Mouse (Mus musculus) embryonic facial prominence, embryonic 13.5 days (tissue): ENCODE results near the gene Ppp2r2c. TPM values are rescaled to one million over a fixed set of nuclear protein-coding genes. Genes with fewer than 3 reads are reported as not detected.

ENCODE experiments used
- ATAC-seq: fragments of 200-750 bp; cut with Nextera tagmentation; 2 replicates; pipeline ENCODE4 v1.8.0; 2017; ENCODE audit warnings: low read depth; ENCODE audit not compliant: insufficient number of reproducible peaks, insufficient read depth, low FRiP score, low TSS enrichment
- H3K27ac ChIP-seq: fragments of 300-500 bp; sonication (generic); 2 replicates; pipeline ENCODE4 v1.5.1; 2015; ENCODE audit warnings: moderate library complexity, mild to moderate bottlenecking, inconsistent platforms
- H3K27me3 ChIP-seq: fragments of 300-500 bp; sonication (generic); 2 replicates; pipeline ENCODE4 v1.6.1; 2015; ENCODE audit warnings: mild to moderate bottlenecking, inconsistent platforms
- H3K36me3 ChIP-seq: fragments of 300-500 bp; sonication (generic); 2 replicates; pipeline ENCODE4 v1.6.1; 2015; ENCODE audit warnings: mild to moderate bottlenecking, inconsistent platforms
- H3K4me1 ChIP-seq: fragments of 300-500 bp; sonication (generic); 2 replicates; pipeline ENCODE4 v1.6.1; 2015; ENCODE audit warnings: inconsistent platforms
- H3K4me2 ChIP-seq: fragments of 300-500 bp; sonication (generic); 2 replicates; pipeline ENCODE4 v1.6.1; 2015; ENCODE audit warnings: moderate library complexity, mild to moderate bottlenecking, inconsistent platforms
- H3K4me3 ChIP-seq: fragments of 300-500 bp; sonication (generic); 2 replicates; pipeline ENCODE4 v1.5.1; 2015; ENCODE audit warnings: mild to moderate bottlenecking, inconsistent platforms
- H3K9ac ChIP-seq: fragments of 300-500 bp; sonication (generic); 2 replicates; pipeline ENCODE4 v1.6.1; 2015; ENCODE audit warnings: mild to moderate bottlenecking, inconsistent platforms
- H3K9me3 ChIP-seq: fragments of 300-500 bp; sonication (generic); 2 replicates; pipeline ENCODE4 v1.6.1; 2016; ENCODE audit warnings: inconsistent platforms
- WGBS: fragments of 180-500 bp; shearing (Covaris S2); methylation state at CpG from one replicate; pipeline ENCODE4 v1.1.7; 2015; ENCODE audit warnings: mixed read lengths; 5-methylcytosine and 5-hydroxymethylcytosine counted together
- polyA plus RNA-seq: library from polyadenylated mRNA; unstranded; fragments of >200 nt; fragmentation: Nextera tagmentation; extraction: Ambion mirVana; gene quantifications from 2 replicates; pipeline ENCODE4 v1.2.1, GENCODE M21; 2015

Gene Ppp2r2c
- polyA plus RNA-seq, 1 experiment from 2014 or later: 0.35 TPM

- Histone ChIP-seq H3K27me3 (peaks cover 5% of the 10 kb centered on the region; the same call in 1 of the 2 replicates), H3K4me2 (peak overlapping the region; percentile 98), H3K9me3 (no peaks in the 10 kb centered on the region), H3K36me3 (no peaks in the 10 kb centered on the region), H3K4me3 (peak overlapping the region; percentile 72; the same call in 1 of the 2 replicates), H3K27ac (no peak overlapping the region), H3K9ac (no peak overlapping the region), H3K4me1 (peaks cover 12% of the 10 kb centered on the region)
- no peak for ATAC-seq
- 8% methylated on average over 3 of the region's 3 CpGs for WGBS
These were observed 121.3 kb downstream of the Ppp2r2c start for GRCm38 (mm10) chr5:36989625-36989977.

GRCm38 (mm10) chr5:36990196-36990595, 121.9 kb downstream of the Ppp2r2c start:
- no peak for ATAC-seq
- no peaks in the 10 kb centered on the region for H3K36me3 ChIP-seq
- H3K9ac ChIP-seq: no peak overlapping the region
- WGBS: 61% methylated on average over 3 of the region's 3 CpGs
- no peak overlapping the region for H3K4me2 ChIP-seq
- H3K4me1 ChIP-seq: peaks cover 12% of the 10 kb centered on the region
- H3K27me3 ChIP-seq: peaks cover 5% of the 10 kb centered on the region; the same call in 1 of the 2 replicates
- H3K27ac ChIP-seq: no peak overlapping the region
- H3K9me3 ChIP-seq: no peaks in the 10 kb centered on the region
- no peak overlapping the region for H3K4me3 ChIP-seq

- H3K27me3 ChIP-seq: peaks cover 5% of the 10 kb centered on the region; the same call in 1 of the 2 replicates
- no peak overlapping the region for H3K4me2 ChIP-seq
- peaks cover 12% of the 10 kb centered on the region for H3K4me1 ChIP-seq
- WGBS: 73% methylated on average over 3 of the region's 3 CpGs
- no peak overlapping the region for H3K27ac ChIP-seq
- no peaks in the 10 kb centered on the region for H3K9me3 ChIP-seq
- no peaks in the 10 kb centered on the region for H3K36me3 ChIP-seq
- H3K4me3 ChIP-seq: no peak overlapping the region
- no peak overlapping the region for H3K9ac ChIP-seq
- no peak for ATAC-seq
These were observed 122.5 kb downstream of the Ppp2r2c start for GRCm38 (mm10) chr5:36990631-36991350.

- no peak for ATAC-seq
- H3K9me3 ChIP-seq: no peaks in the 10 kb centered on the region
- no peak overlapping the region for H3K4me2 ChIP-seq
- peaks cover 4% of the 10 kb centered on the region; the same call in 1 of the 2 replicates for H3K27me3 ChIP-seq
- H3K9ac ChIP-seq: no peak overlapping the region
- H3K27ac ChIP-seq: no peak overlapping the region
- H3K4me1 ChIP-seq: no peaks in the 10 kb centered on the region
- H3K4me3 ChIP-seq: no peak overlapping the region
- H3K36me3 ChIP-seq: no peaks in the 10 kb centered on the region
- 86% methylated on average over 14 of the region's 14 CpGs for WGBS
These were observed 128.1 kb downstream of the Ppp2r2c start for GRCm38 (mm10) chr5:36996410-36996809.

GRCm38 (mm10) chr5:36997996-36998395, 129.7 kb downstream of the Ppp2r2c start:
- no peak overlapping the region for H3K4me2 ChIP-seq
- no peaks in the 10 kb centered on the region for H3K36me3 ChIP-seq
- no peak overlapping the region for H3K27ac ChIP-seq
- WGBS: 44% methylated on average over 5 of the region's 5 CpGs
- H3K4me3 ChIP-seq: no peak overlapping the region
- no peaks in the 10 kb centered on the region for H3K9me3 ChIP-seq
- H3K4me1 ChIP-seq: no peaks in the 10 kb centered on the region
- no peak overlapping the region for H3K9ac ChIP-seq
- no peak for ATAC-seq
- H3K27me3 ChIP-seq: peaks cover 4% of the 10 kb centered on the region; the same call in 1 of the 2 replicates

- Histone ChIP-seq H3K9ac (no peak overlapping the region), H3K4me1 (no peaks in the 10 kb centered on the region), H3K27me3 (peaks cover 4% of the 10 kb centered on the region; the same call in 1 of the 2 replicates), H3K27ac (no peak overlapping the region), H3K4me2 (no peak overlapping the region), H3K4me3 (no peak overlapping the region), H3K36me3 (no peaks in the 10 kb centered on the region), H3K9me3 (no peaks in the 10 kb centered on the region)
- WGBS: 81% methylated on average over 9 of the region's 9 CpGs
- ATAC-seq: no peak
These were observed 132.7 kb downstream of the Ppp2r2c start for GRCm38 (mm10) chr5:37001002-37001401.

- no peaks in the 10 kb centered on the region for H3K4me1 ChIP-seq
- H3K36me3 ChIP-seq: no peaks in the 10 kb centered on the region
- H3K9me3 ChIP-seq: no peaks in the 10 kb centered on the region
- H3K4me3 ChIP-seq: no peak overlapping the region
- H3K27me3 ChIP-seq: 0 out of 2 replicates have a peak, but pooled peaks cover 4% of the 10 kb centered on the region
- 40% methylated on average over 2 of the region's 2 CpGs for WGBS
- ATAC-seq: no peak
- no peak overlapping the region for H3K9ac ChIP-seq
- H3K27ac ChIP-seq: no peak overlapping the region
- H3K4me2 ChIP-seq: no peak overlapping the region
These were observed 133.7 kb downstream of the Ppp2r2c start for GRCm38 (mm10) chr5:37002001-37002400.

Other genes starting within 250 kb of the Ppp2r2c start
- gene D5Ertd579e, start 172.5 kb upstream of the Ppp2r2c start, polyA plus RNA-seq: 20.0 and 20.2 TPM in 2 replicates
- 28.3 and 29.6 TPM in 2 replicates for gene Bloc1s4, start 119.9 kb upstream of the Ppp2r2c start, polyA plus RNA-seq
- 587 and 590 TPM in 2 replicates for gene Mrfap1, start 71.7 kb upstream of the Ppp2r2c start, polyA plus RNA-seq
- gene Man2b2, start 37.9 kb upstream of the Ppp2r2c start, polyA plus RNA-seq: 11.3 and 12.3 TPM in 2 replicates
- 7.9 and 9.2 TPM in 2 replicates for gene Wfs1, start 120.7 kb downstream of the Ppp2r2c start, polyA plus RNA-seq
- gene Gm1043, start 216.9 kb downstream of the Ppp2r2c start, polyA plus RNA-seq: not detected in 2 replicates